Mouse (Mus musculus) ES-Bruce4 (cell line): ENCODE measurements at regions not wholly inside any gene's neighbourhood (a gene's known extent, or its start where the extent isn't known, plus 50 kb on each side); places are given as distances from the start of the nearest gene placed in this dataset.

ENCODE experiments used
- CTCF ChIP-seq: IDR thresholded peaks from one replicate; pipeline ENCODE4 v1.8.1; 2011; ENCODE audit warnings: low read depth, low read length
- POLR2A ChIP-seq: IDR thresholded peaks from one replicate; pipeline ENCODE4 v1.8.1; 2011; ENCODE audit warnings: low read length; ENCODE audit not compliant: insufficient read depth

GRCm38 (mm10) chr16:77499537-77500301 is 102.2 kb downstream of the Gm11146 start:
- no peak for TF ChIP-seq CTCF
- no peak for TF ChIP-seq POLR2A
